Mouse (Mus musculus) spleen, embryonic (tissue): ENCODE data around the gene Mcu.

Source experiments
- CTCF ChIA-PET: fragments of 350-600 bp; sonication (Branson Sonifier 250); formaldehyde crosslinking; loops from one replicate; lab custom pipeline; 2022; lab: Charles Lee

Mcu gene

DNA sequence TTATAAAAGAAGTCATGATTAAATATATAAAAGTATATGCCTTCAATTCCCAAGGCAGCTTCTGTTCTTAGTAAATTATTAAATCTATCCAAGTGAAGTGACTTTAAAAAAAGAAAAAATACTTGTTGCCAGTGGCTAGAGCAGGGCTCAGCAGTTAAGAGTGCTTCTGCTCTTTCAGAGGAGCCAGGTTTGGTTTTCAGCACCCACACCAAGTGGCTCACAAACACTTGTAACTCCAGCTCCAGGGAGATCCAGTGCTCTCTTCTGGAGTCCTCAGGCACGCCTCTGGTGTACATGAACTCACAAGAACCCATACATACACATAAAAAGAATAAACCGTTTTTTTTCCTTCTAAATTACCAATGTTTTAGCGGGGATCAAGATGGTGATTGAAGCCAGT lies 116.3 kb downstream of the Mcu start:
- CTCF ChIA-PET: no interaction called here

DNA sequence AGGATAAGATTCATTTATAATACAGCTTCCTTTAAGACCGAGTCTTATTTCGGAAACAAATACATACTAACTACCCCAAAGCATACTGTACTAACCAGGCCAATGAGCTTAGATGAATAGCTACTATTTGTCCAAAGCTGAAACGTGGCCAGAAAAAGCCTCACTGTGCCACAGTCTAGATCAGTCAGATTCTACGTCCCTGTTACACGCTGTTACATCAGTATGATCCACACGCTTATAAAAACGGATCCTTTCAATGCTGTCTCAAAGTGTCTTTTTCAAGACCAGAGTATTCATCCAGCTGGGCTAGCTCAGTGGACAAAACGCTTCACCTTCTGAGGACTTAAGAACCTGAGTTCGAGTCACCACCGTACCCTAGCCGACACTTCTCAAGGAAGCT lies 119.5 kb downstream of the Mcu start:
- CTCF ChIA-PET: no interaction called here

- CTCF ChIA-PET: no interaction called here
Observed at GRCm38 (mm10) chr10:59494917-59495316, 121.6 kb downstream of the Mcu start.

GRCm38 (mm10) chr10:59494044-59494443 lies 122.4 kb downstream of the Mcu start:
- CTCF ChIA-PET: no interaction called here

GRCm38 (mm10) chr10:59490920-59491319 lies 125.6 kb downstream of the Mcu start:
- CTCF ChIA-PET: no interaction called here

GRCm38 (mm10) chr10:59489411-59489810 lies 127.1 kb downstream of the Mcu start:
- CTCF ChIA-PET: no interaction called here

- CTCF ChIA-PET: no interaction called here
Observed at GRCm38 (mm10) chr10:59487351-59487750, 129.1 kb downstream of the Mcu start.

DNA sequence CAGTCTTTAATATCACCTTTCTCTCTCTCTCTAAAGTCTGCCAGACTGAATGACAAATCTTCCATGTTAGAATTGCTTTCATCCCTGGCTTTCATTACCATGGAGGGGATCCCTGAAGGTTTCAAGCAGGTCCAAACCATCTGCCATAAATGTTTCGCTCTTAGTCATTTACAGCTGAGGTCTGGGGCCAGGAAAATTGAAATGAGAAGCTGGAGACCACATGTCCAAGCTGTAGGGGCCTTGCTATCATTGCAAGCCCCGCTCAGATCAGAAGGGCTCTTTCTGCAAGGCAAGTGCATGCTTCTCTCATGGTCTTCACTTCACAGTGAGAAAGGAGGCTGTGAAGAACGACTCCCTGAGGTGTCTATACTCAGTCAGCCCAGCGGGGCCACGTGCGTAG lies 132.2 kb downstream of the Mcu start:
- CTCF ChIA-PET: no interaction called here

DNA sequence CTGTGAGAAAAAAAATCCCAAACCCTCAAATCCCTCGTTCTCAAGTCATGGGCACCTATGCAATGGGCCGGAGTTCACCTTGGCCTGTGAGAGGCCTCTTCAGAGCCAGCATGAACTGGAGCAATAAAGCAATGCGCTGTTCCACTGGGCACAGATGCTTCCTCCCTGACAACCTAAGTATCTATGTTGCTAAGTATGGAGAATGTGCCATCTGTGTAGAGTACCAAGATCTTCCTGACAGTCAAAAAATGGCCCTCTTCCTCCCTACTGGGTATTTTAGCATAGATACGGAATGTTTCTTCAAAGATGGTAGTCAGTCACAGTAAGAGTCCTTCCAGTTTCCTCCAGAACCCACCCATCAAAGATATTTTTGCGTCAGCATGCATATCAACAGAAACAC lies 135.1 kb downstream of the Mcu start:
- CTCF ChIA-PET: no interaction called here

DNA sequence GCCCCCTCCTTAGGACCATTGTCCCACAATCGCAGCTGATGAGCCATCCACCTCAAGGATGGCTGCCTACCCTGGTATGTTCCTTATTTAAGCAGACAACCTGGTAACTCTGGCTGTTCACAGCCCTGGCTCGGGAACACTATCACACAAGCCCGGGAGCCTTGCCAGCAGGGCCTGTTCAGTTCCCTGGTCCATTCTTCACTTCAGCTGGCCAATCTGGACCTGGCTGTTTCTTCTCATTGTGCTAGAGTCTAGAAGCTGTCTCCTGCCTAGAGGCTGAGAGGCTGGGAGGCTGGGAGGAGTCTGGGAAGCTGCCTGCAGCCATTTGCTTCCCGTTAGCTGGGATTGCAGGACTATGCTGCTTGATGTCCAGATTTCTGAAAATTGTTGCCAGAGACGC lies 146.0 kb downstream of the Mcu start:
- CTCF ChIA-PET: no interaction called here

DNA sequence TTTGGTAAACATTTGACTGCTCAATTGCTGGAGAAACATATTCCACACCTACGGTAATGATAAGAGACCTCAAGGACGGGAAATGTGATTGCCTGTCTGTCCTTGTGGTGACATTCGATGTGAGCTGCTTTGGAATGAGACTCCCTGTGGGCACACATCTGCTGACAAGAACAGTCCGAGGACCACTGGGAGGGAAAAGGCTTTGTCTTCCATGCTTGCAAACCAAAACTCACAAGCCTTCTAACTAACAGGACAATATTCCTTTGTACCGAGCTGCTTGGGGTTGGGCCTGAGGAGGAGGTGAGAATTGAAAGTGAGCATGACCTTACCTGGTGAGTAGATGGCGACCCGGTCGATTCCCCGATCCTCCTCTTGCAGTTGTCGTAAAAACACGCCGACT lies 149.2 kb downstream of the Mcu start:
- CTCF ChIA-PET: no interaction called here

- CTCF ChIA-PET: no interaction called here
Observed at GRCm38 (mm10) chr10:59466626-59467025, 149.9 kb downstream of the Mcu start.

DNA sequence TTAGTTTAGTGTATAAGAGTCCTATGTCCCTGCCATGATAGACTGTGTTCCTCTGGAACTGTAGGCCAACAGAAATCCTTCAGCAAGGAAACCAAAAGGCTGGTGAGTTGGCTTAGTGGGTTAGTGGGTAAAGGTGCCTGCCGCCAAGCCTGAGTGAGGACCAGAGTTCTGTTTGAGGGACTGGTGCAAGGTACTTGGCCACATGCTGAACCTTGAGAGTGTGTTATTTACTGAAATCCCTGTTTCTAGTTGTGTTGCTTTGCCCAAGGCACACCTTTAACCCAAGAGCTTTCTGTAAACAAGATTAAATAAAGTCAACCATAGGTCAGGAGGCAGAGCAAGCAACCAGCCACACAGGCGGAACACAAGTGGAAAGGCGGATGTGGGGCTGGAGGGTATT lies 150.9 kb downstream of the Mcu start:
- CTCF ChIA-PET: no interaction called here

DNA sequence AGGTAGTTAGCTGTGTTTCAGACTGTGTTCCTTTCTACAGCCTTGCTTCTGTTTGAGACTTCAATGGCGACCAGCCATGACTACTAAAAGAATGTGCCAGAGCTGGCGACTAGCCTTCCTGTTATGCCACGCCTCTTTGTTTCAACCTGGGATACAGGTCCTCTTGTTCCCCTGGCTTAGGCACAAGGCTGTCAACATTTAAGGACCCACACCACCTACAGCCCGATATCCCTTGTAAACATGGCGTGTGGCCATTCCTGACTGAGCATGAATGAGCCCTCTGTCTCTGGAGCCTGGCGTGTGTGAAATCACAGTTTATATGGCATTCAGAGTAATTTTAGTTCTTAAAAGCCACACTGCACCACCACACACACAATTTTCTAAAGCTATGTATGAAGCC lies 154.2 kb downstream of the Mcu start:
- CTCF ChIA-PET: interaction anchor here (0.6 kb wide), 1 partner anchor 289 kb away, joined by 3 read pairs; no protein-coding TSS in a partner anchor

DNA sequence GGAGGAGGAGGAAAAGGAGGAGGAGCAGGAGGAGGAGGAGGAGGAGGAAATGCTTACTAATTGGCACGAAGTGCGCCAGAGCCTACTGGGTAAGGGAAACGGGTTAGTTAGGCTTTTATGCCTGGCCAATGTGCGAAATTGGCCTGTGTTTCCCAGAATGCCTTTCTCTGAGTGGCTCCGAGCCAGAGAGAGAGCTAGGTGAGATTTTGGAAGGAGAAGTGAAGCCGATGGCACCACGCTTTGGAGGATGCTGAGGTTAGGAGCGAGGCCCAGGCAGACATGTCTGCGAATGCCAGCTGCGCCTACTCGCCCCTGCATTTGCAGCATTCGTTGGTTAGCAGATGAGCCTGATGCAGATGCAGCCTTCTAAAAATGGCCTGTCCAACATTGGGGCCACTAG lies 156.7 kb downstream of the Mcu start:
- CTCF ChIA-PET: no interaction called here

- CTCF ChIA-PET: no interaction called here
Observed at GRCm38 (mm10) chr10:59454631-59455030, 161.9 kb downstream of the Mcu start.

DNA sequence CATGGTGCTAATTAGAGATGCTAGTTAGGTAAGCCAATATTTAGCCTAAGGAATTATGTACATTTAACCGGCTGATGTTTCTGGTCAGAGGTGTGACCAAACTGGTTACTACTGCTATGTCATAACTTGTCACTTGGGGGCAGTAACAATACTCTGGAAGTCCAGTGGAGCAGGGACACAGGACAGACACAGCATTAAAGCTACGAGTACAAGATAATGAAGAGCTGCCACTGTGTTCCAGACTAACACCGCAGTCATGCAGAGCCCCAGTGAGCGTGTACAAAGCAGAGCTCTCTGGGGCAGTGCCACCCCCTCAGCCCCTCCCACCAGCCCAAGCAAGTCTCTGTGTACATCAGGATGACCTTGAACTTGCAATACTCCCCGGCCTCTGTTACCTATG lies 164.7 kb downstream of the Mcu start:
- CTCF ChIA-PET: no interaction called here

DNA sequence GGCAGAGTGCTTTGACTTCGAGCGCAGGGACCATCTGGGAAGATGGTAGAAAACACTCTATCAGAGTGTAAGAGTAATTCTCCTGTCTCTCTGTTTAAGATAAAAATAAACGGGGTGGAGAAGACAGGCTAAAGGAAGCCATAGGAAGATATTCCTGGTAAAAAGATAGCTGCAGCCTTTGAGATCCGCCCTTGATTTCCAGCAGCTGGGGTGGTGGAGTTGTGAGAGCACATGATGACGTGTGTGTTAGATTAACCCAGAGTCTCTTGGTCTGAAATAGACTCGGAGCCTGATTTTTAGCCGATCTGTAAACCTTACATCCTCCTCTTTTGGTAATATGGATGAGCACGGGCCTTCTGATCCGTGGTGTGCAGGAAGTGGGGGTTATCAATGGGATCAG lies 168.9 kb downstream of the Mcu start:
- CTCF ChIA-PET: no interaction called here

DNA sequence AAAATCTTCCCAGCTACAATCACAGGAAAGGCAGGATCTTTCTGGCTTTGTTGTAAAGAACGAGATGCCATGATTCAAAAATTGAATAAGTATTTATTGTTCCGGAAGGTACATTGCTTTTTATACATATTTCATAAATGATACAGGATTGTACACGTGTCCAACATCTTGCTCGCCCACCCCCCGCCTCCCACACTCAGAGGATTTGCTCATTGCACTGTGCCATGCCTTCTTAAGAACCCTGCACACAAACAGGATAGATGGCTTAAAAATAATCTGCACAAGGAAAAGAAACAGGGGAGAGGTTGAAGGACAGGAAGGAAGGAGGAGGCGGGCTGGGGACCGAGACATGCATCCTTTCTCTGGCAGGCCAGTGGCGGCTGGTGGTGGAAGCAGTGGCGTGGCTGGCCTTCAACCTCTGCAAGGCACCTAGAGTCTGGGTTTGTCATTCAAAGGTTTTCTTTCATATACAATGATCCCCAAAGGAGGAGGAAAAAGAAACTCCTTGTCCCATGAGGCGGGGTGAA lies 169.5 kb downstream of the Mcu start:
- CTCF ChIA-PET: interaction anchor here (0.7 kb wide), 1 partner anchor 656 kb away, joined by 5 read pairs; no protein-coding TSS in a partner anchor

DNA sequence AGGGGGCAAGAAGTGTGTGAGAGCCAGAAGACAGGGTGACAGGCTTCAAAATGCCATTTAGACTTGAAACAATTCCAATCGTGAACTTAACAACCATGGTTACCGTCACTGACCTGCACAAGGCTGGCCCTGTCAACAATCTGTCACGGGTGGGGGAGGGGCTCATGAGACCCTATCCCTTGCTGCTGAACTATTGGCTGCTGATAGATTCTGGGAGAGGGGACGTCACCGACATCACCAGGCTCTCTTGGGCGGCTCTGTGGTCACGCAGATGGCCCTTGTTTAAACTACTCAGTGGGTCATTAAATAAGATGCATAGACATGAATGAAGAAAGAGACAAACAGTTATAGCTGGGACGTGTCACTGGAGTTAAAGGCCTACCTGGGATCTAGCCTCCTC lies 171.9 kb downstream of the Mcu start:
- CTCF ChIA-PET: no interaction called here

GRCm38 (mm10) chr10:59444106-59444505 lies 172.4 kb downstream of the Mcu start:
- CTCF ChIA-PET: no interaction called here

GRCm38 (mm10) chr10:59443212-59443611 lies 173.3 kb downstream of the Mcu start:
- CTCF ChIA-PET: no interaction called here

DNA sequence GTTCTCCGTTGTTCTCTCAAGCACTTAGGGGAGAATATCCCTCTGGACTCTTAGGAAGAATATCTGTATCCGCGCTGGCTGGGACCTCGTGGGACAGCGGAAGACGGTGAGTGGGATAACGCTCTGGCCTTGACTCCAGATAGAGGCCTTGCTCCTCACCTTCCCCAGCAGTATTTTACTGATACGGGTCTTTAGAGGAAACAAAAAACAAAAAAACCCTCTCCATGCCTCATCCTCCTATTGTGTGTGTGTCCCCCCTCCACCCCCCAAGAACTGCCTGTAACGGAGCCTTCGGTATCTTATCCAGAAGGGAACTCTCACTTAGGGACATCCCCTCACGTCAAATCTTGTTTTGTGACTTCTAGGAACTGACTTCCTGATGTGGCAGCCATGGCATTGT lies 174.8 kb downstream of the Mcu start, which contains the start of gene Oit3:
Gene Oit3 (minus strand): TSS at position 44 of the 400 bp plus-strand sequence.
- CTCF ChIA-PET: no interaction called here

- CTCF ChIA-PET: no interaction called here
Observed at GRCm38 (mm10) chr10:59440177-59440576, 176.3 kb downstream of the Mcu start.
